Mouse (Mus musculus) megakaryocyte, embryonic 14.5 days (primary cell): Measurements from ENCODE around the gene 4933405L10Rik.

Source experiments
- FLI1 ChIP-seq: IDR thresholded peaks from 2 replicates; pipeline ENCODE4 v1.6.1; 2012; ENCODE audit warnings: low read length, inconsistent platforms, mixed read lengths
- GATA1 ChIP-seq: IDR thresholded peaks from 3 replicates; pipeline ENCODE4 v1.6.1; 2012; ENCODE audit warnings: mixed read lengths, low read length, inconsistent platforms, borderline replicate concordance

GRCm38 (mm10) chr8:105732186-105732585, 24.7 kb downstream of the 4933405L10Rik start:
- no peak for TF ChIP-seq GATA1
- TF ChIP-seq FLI1 = no peak
